7 mouse cellular contexts compared by ENCODE assay signal in genomic region chr8:128272866-128273344, GRCm38 (mm10).
A peak's percentile ranks its signal among the peaks of the same experiment; 100 is the strongest.
DNase-seq lines count a peak whose midpoint lies in the region; ATAC-seq and TF ChIP-seq lines count a peak whose summit lies in the region.

No protein-coding gene starts in this region.

- no peak overlapping the region for H3K9ac ChIP-seq in midbrain, embryonic 14.5 days (replicated peaks; ENCODE audit: low read length)
- no peak overlapping the region for H3K9ac ChIP-seq in midbrain, embryonic 16.5 days (ENCODE audit: low read depth, low read length)
- no peak overlapping the region for H3K9ac ChIP-seq in kidney, embryonic 16.5 days (replicated peaks; ENCODE audit: low read length)

- H3K4me2 ChIP-seq in midbrain, embryonic 14.5 days (ENCODE audit: low read length) = no peak overlapping the region
- H3K4me2 ChIP-seq in midbrain, embryonic 16.5 days (ENCODE audit: low read length) = no peak overlapping the region
- H3K4me2 ChIP-seq in kidney, embryonic 16.5 days (replicated peaks; ENCODE audit: low read depth, low read length) = no peak overlapping the region

- peak; percentile 12 for DNase-seq in midbrain, embryonic 14.5 days
- DNase-seq in brain, embryonic 14.5 days (ENCODE audit: low read depth) = peak; percentile 44
- DNase-seq in gastrocnemius, postnatal 4 days (ENCODE audit: low spot score in 2 of 2) = peak; percentile 30 to 50
- DNase-seq in lung, postnatal 4 days = peak; percentile 51 to 73

- H3K4me3 ChIP-seq in midbrain, embryonic 14.5 days (replicated peaks; ENCODE audit: low read depth, low read length) = no peak overlapping the region
- H3K4me3 ChIP-seq in midbrain, embryonic 16.5 days (ENCODE audit: low read depth, low read length) = no peak overlapping the region
- H3K4me3 ChIP-seq in kidney, embryonic 16.5 days (ENCODE audit: low read length) = no peak overlapping the region

- no peak overlapping the region for H3K27ac ChIP-seq in midbrain, embryonic 14.5 days (replicated peaks; ENCODE audit: low read depth, low read length)
- no peak overlapping the region for H3K27ac ChIP-seq in midbrain, embryonic 16.5 days (ENCODE audit: low read length)
- peak overlapping the region; percentile 65 for H3K27ac ChIP-seq in kidney, embryonic 16.5 days (ENCODE audit: low read length)

- TF ChIP-seq CTCF in brain, embryonic 14.5 days (IDR thresholded peaks at IDR 0.05; ENCODE audit: borderline replicate concordance, extremely low read depth, insufficient read depth, insufficient read length) = no peak

- no peaks in the 10 kb centered on the region for H3K27me3 ChIP-seq in midbrain, embryonic 14.5 days (ENCODE audit: control insufficient read depth, insufficient read depth, low read length)
- no peaks in the 10 kb centered on the region for H3K27me3 ChIP-seq in midbrain, embryonic 16.5 days (ENCODE audit: control insufficient read depth, insufficient read depth, low read depth, low read length)
- no peaks in the 10 kb centered on the region for H3K27me3 ChIP-seq in kidney, embryonic 16.5 days (ENCODE audit: insufficient read depth, low read length)

- TF ChIP-seq POLR2A in brain, embryonic 14.5 days (IDR thresholded peaks at IDR 0.05; ENCODE audit: borderline replicate concordance, extremely low read depth, insufficient read depth, insufficient read length, poor library complexity, severe bottlenecking) = no peak

- no peaks in the 10 kb centered on the region for H3K9me3 ChIP-seq in midbrain, embryonic 14.5 days (ENCODE audit: control insufficient read depth, low read length)
- H3K9me3 ChIP-seq in midbrain, embryonic 16.5 days (replicated peaks; ENCODE audit: control insufficient read depth, low read length, poor library complexity, severe bottlenecking) = no peaks in the 10 kb centered on the region
- H3K9me3 ChIP-seq in kidney, embryonic 16.5 days (ENCODE audit: low read length) = no peaks in the 10 kb centered on the region

- no peak for ATAC-seq in midbrain, embryonic 14.5 days (ENCODE audit: low FRiP score, low TSS enrichment)
- ATAC-seq in midbrain, embryonic 16.5 days = no peak
- ATAC-seq in kidney, embryonic 16.5 days (ENCODE audit: low FRiP score, low TSS enrichment) = peak; percentile 51; the same call in 1 of the 2 replicates
- no peak for ATAC-seq in megakaryocyte, adult 5-6 weeks (ENCODE audit: poor library complexity, severe bottlenecking)

- no peaks in the 10 kb centered on the region for H3K36me3 ChIP-seq in midbrain, embryonic 14.5 days (ENCODE audit: control insufficient read depth, insufficient read depth, low read length)
- no peaks in the 10 kb centered on the region for H3K36me3 ChIP-seq in midbrain, embryonic 16.5 days (ENCODE audit: control insufficient read depth, insufficient read depth, low read length)
- no peaks in the 10 kb centered on the region for H3K36me3 ChIP-seq in kidney, embryonic 16.5 days (ENCODE audit: insufficient read depth, low read length)

- no peaks in the 10 kb centered on the region for H3K4me1 ChIP-seq in midbrain, embryonic 14.5 days (ENCODE audit: control insufficient read depth, insufficient read depth, low read length)
- no peaks in the 10 kb centered on the region for H3K4me1 ChIP-seq in midbrain, embryonic 16.5 days (ENCODE audit: control insufficient read depth, insufficient read depth, low read length)
- H3K4me1 ChIP-seq in kidney, embryonic 16.5 days (ENCODE audit: insufficient read depth, low read length) = peaks cover 22% of the 10 kb centered on the region

- WGBS in midbrain, embryonic 14.5 days = 29% methylated on average over 3 of the region's 3 CpGs
- WGBS in midbrain, embryonic 16.5 days = 30% methylated on average over 3 of the region's 3 CpGs
- WGBS in kidney, embryonic 16.5 days = 48% methylated on average over 3 of the region's 3 CpGs

Comparison
In these comparisons a context has a peak if more than half of its experiments do, and no peak if none do; other contexts are left out.
1. DNase-seq: peak in every context shown above with its lines; median percentile 62 in lung, postnatal 4 days; 44 in brain, embryonic 14.5 days; 40 in gastrocnemius, postnatal 4 days; 12 in midbrain, embryonic 14.5 days.